Mouse (Mus musculus): ENCODE data around the gene Kyat1.
"Not testable (repeated sequence)": the region's sequence is repeated elsewhere in the genome, so short reads cannot be mapped to it uniquely, and the experiment has no call there.

Gene Kyat1

DNA sequence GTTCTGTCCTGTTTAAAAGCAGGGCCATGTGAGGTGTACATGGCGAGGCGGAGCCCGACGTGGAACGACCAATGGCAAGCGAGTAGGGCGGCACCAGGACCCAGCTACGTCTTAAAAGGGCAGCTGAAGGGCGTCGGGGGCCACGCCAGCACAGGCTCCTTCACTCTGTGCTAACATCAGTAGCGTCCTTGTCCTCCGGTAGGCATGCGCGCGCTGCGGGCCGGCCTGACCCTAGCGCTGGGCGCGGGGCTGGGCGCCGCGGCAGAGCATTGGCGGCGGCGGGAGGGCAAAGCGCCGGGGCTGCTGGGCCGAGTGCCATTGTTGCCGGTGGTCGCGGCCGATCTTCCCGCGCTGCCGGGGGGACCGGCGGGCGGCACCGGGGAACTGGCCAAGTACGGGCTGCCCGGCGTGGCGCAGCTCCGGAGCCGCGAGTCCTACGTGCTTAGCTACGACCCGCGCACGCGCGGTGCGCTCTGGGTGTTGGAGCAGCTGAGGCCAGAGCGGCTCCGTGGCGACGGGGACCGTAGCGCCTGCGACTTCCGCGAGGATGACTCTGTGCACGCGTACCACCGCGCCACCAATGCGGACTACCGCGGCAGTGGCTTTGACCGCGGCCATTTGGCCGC is 34.2 kb downstream of the Kyat1 start, which contains the start of gene Endog:
TSS of gene Endog (plus strand) at position 123 of the 626 bp plus-strand sequence.
- peak; percentile 73 to 77 for DNase-seq

DNA sequence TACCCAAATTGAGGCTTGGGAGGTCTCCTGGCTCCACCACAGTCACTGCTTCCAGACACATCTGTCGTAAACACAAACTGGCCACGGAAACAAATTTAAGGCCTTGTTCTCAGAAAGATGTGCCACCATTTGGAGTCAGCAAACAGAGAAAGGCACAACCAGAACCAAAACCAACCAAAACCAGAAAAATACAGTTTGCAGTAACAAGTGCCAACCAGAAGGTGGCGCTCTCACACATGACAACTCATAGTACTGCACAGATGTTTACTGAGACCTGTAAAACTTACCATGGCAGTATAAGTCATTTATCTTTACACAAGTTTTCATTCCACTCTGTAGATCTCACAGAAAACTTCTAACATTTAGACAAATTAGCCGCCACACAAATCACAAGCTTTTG is 39.0 kb downstream of the Kyat1 start:
- DNase-seq, result no peak

DNA sequence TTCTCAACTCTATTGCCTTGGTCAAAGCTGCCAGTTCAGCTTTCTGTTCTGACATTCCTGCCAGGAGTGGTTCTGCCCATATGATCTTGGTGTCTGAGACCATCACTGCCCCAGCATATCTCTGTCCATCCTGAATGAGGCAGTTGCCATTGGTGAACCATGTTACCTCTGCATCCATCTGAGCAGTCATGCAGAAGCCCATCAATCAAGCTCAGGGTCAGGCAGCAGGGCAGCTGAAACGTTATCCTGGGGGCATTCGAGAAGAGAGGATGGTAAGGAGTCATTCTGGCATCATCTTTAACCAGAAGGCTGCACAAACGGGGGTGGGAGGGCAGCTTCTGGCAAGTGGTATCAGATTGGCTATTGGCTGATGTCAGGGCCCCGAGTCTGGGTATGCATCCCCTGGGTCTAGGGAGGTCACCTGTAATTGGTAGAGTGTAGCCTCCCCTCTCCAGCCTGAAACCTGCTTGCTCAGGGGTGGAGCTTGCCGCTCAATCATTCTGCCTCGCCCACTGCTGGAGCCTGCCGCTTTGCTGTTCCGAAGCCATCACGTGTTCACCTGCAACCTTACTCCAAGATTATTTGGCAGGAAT is 41.2 kb downstream of the Kyat1 start:
- DNase-seq, result no peak

DNA sequence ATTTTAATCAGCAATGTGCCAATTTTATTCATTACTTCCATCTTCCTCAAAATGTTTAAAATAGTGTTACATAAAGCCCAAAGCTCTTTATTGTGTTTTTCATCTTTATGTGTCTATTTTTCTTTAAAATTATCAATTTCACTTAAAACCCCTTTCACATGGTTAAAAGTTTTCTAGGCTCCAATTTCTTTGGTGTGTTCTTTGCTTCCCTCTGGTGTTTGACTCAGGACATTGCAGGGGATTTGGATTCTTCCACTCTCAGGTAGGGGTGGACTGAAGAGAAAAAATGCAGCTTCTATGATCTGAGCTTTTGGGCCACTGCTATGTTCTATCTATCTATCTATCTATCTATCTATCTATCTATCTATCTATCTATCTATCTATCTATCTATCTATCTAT is 43.8 kb downstream of the Kyat1 start:
- no peak for DNase-seq

DNA sequence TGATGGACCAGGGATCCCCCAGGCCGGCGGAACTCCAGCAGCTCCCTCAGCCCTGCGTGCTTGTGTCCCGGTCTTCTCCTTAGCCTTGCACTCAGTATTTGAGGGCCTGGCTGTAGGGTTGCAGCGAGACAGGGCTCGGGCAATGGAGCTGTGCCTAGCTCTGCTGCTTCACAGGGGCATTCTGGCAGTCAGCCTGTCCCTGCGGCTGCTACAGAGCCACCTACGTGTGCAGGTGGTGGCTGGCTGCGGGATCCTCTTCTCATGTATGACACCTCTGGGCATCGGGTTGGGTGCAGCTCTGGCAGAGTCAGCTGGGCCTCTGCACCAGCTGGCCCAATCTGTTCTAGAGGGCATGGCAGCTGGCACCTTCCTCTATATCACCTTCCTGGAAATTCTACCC is 45.8 kb downstream of the Kyat1 start:
- DNase-seq, result not testable (repeated sequence)

DNA sequence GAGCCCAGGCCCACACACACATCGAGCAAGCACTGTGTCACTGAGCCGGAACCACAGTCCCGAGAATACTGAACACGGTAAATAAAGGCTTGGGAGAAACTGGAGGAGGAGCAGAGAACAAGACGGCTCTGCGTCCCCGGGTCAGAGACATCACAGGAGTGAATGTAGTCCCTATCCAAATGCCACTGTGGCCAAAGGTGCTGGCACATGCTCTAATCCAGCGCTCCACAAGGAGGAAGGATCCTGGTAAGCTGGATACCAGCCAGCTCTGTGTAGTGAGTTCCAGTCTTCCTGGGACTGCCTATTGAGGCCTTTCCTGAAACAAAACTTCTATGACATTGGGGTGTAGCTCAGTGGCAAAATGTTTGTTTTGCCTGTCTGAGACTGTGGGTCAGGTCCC is 53.0 kb downstream of the Kyat1 start:
- DNase-seq, result no peak

DNA sequence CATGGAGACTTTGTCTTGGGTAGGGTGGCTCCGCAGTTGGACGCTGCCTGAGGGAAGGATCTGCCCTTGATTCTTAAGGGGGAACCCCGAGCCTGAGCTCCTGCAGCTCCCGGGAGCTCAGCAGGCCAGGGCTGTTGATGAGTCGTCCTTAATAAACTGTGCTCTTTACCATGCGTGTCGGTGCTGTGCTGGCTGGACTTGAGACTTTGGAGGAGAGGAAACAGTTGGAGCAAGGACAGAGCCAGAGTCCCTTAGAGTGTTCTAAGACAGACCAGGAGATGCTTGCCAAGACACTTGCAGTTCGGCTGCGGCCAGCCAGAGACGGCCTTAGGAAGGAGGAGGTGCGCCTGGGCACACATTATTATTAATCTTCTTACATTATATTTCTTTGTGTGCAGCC is 53.8 kb downstream of the Kyat1 start:
- no peak for DNase-seq

DNA sequence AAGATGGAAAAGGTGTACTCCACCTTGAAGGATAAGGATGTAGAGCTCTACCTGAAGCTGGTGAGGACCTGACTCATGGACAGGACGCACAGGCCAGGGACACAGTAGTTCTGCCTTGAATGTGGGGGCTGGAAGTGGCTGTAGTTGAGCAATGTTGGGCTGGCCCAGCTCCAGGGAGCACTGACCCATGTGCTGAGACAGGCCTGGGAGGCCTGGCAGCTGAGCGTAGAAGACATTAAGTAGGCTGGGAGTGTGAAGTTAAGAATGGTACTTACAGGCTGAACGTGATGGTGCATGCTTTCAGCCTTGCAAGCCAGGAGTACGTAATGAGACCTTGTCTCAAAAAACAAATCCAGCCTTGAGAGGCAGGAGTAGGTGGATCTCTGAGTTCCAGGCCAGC is 58.2 kb downstream of the Kyat1 start:
- no peak for DNase-seq

DNA sequence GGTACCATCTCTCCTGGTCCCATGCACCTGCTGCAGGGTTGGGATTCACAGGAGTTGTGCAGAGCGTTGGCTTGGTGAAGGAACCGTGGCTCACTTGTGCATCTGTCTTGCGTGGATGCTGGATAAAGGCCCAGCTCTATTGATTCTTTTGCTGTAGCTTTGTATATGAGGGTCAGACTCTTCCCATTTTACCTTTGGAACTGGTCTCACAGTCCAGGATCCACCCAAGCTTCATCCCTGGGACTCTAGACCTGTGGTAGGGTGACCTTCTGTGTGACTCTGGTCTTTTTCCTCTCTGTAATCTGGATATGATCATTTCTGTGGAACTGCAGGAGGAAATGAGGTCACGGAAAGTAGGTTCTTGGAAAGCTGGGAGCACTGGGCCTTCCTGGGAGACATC is 61.2 kb downstream of the Kyat1 start:
- no peak for DNase-seq

DNA sequence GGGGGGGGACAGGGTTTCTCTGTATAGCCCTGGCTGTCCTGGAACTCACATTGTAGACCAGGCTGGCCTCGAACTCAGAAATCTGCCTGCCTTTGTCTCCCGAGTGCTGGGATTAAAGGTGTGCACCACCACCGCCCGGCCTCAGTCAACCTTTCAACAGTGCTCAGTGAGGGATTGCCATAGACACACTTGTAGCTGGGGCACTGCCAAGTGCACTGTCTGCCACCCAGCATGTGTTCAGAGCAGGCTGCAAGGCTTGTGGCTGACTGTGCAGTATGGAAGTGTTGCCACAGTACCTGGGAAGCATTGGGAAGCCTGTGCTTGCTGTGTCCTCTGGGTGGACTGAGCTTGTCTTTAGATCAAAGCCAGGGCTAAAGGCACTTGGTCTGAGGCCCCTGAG is 65.6 kb downstream of the Kyat1 start:
- DNase-seq, result not testable (repeated sequence)

DNA sequence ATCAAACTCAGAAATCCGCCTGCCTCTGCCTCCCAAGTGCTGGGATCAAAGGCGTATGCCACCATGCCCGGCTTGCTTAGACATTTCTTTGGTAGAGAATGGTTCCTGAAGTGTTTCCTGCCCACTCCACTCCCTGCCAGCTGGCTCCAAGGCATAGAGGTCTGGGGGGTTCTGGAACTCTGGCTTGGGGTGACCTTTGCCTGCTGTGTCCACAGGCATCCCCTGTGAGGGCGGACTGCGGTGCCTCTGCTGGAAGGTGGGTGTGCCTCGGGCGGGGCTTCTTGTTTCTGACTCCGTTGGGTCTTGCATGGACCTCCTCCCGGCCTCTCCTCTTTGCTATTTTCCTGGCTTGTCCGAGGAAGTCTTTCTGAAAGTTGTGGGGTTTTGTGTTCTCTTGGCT is 69.2 kb downstream of the Kyat1 start:
- no peak for DNase-seq
